9 mouse cellular contexts compared by ENCODE assay signal in the genomic region with DNA sequence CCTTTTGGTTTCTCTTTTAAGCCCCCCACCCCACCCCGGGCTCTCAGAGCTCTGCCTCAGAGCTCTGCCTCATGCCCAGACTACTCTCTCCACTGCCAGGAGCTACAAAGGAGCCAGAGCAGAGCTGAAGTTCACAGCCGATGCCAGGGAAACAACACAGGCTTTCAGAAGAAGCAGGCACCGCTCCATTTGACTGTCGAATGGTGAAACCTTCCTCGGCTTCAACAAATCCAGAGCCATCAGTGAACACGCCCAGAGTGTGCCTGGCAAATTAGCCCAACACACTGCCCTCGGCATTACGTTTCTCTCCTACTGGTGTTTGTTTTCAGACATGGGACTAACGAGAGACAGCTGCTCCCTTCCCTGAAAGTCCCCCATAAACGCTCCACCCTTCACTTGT.
A peak's percentile ranks its signal among the peaks of the same experiment; 100 is the strongest.
DNase-seq lines count a peak whose midpoint lies in the region; ATAC-seq and TF ChIP-seq lines count a peak whose summit lies in the region.
"Had no signal": no experiment of that assay in that cellular context is flagged by ENCODE, and none has a peak within 500 bp of the region (broad histone marks: within the 10 kb centered on the region; RNA-seq: fewer than 3 reads in every experiment).

No protein-coding gene starts in this region.

- 62% methylated on average over 10 of the region's 10 CpGs for WGBS in midbrain, postnatal 0 days
- 82% methylated on average over 10 of the region's 10 CpGs for WGBS in midbrain, embryonic 10.5 days
- WGBS in intestine, embryonic 15.5 days: 58% methylated on average over 10 of the region's 10 CpGs

- TF ChIP-seq CTCF in midbrain, postnatal 0 days (IDR thresholded peaks at IDR 0.05): no peak

- no peak; the same call in 1 of the 2 replicates for ATAC-seq in midbrain, postnatal 0 days (ENCODE audit: low FRiP score)
- no peak for ATAC-seq in intestine, embryonic 15.5 days

- peak overlapping the region; percentile 37 for H3K4me2 ChIP-seq in midbrain, postnatal 0 days (ENCODE audit: low read depth, low read length, poor library complexity, severe bottlenecking)
- H3K4me2 ChIP-seq in intestine, embryonic 15.5 days (replicated peaks): no peak overlapping the region

- H3K9ac ChIP-seq in midbrain, postnatal 0 days (replicated peaks; ENCODE audit: low read length, poor library complexity, severe bottlenecking): no peak overlapping the region
- no peak overlapping the region for H3K9ac ChIP-seq in intestine, embryonic 15.5 days

- peaks cover 2% of the 10 kb centered on the region; the same call in 1 of the 2 replicates for H3K4me1 ChIP-seq in midbrain, postnatal 0 days (ENCODE audit: insufficient read depth, low read length)
- H3K4me1 ChIP-seq in midbrain, embryonic 10.5 days: peaks cover 21% of the 10 kb centered on the region
- peaks cover 19% of the 10 kb centered on the region for H3K4me1 ChIP-seq in intestine, embryonic 15.5 days (replicated peaks)

- H3K4me3 ChIP-seq in midbrain, postnatal 0 days (ENCODE audit: low read depth, low read length): no peak overlapping the region
- no peak overlapping the region for H3K4me3 ChIP-seq in midbrain, embryonic 10.5 days
- no peak overlapping the region for H3K4me3 ChIP-seq in intestine, embryonic 15.5 days (replicated peaks)
- H3K4me3 ChIP-seq: heart, adult 2 months had no signal

- H3K9me3 ChIP-seq in midbrain, postnatal 0 days (ENCODE audit: low read length): no peaks in the 10 kb centered on the region
- H3K9me3 ChIP-seq in midbrain, embryonic 10.5 days (replicated peaks): no peaks in the 10 kb centered on the region
- H3K9me3 ChIP-seq in intestine, embryonic 15.5 days: no peaks in the 10 kb centered on the region

- H3K36me3 ChIP-seq in midbrain, postnatal 0 days (ENCODE audit: insufficient read depth, low read length): no peaks in the 10 kb centered on the region
- H3K36me3 ChIP-seq in midbrain, embryonic 10.5 days: no peaks in the 10 kb centered on the region
- H3K36me3 ChIP-seq in intestine, embryonic 15.5 days: no peaks in the 10 kb centered on the region

- H3K27me3 ChIP-seq in midbrain, postnatal 0 days (ENCODE audit: insufficient read depth, low read length): no peaks in the 10 kb centered on the region
- H3K27me3 ChIP-seq in midbrain, embryonic 10.5 days (ENCODE audit: low read depth, poor library complexity, severe bottlenecking): peaks cover 41% of the 10 kb centered on the region
- peaks cover 38% of the 10 kb centered on the region for H3K27me3 ChIP-seq in intestine, embryonic 15.5 days (replicated peaks)

- no peak overlapping the region for H3K27ac ChIP-seq in midbrain, postnatal 0 days (ENCODE audit: low read depth, low read length)
- H3K27ac ChIP-seq in midbrain, embryonic 10.5 days (replicated peaks): no peak overlapping the region
- H3K27ac ChIP-seq in intestine, embryonic 15.5 days: no peak overlapping the region
- H3K27ac ChIP-seq: heart, adult 2 months had no signal

- DNase-seq in embryo, embryonic 9.5 days (ENCODE audit: extremely low spot score): peak; percentile 1
- DNase-seq in embryo, embryonic 11 days: no peak
- peak; percentile 83 for DNase-seq in midbrain, postnatal 0 days (ENCODE audit: low spot score)
- DNase-seq in midbrain, embryonic 10.5 days (ENCODE audit: low spot score): no peak
- DNase-seq in layer of hippocampus, adult 8-10 months (ENCODE audit: low spot score in 2 of 2): peak; percentile 57 to 62
- peak; percentile 34 for DNase-seq in right cerebral cortex, postnatal 14 days
- DNase-seq in lung, postnatal 25 days (ENCODE audit: low spot score): no peak
- DNase-seq: heart, adult 2 months had no signal

Comparison
In these comparisons a context has a peak if more than half of its experiments do, and no peak if none do; other contexts are left out.
1. DNase-seq: peak in embryo, embryonic 9.5 days (single experiment), midbrain, postnatal 0 days (single experiment), layer of hippocampus, adult 8-10 months (2 of 2) and right cerebral cortex, postnatal 14 days (single experiment); none in embryo, embryonic 11 days (single experiment), midbrain, embryonic 10.5 days (single experiment) and lung, postnatal 25 days (single experiment).